Mouse (Mus musculus) ZHBTc4 (cell line): ENCODE results near the gene Slc30a9.
A peak's percentile ranks its signal among the peaks of the same experiment; 100 is the strongest.

Source experiments
- DNase-seq: peaks from one replicate; pipeline ENCODE4 v3.0.0-alpha.2; 2011; ENCODE audit warnings: low read depth, low spot score

The Slc30a9 gene

DNA sequence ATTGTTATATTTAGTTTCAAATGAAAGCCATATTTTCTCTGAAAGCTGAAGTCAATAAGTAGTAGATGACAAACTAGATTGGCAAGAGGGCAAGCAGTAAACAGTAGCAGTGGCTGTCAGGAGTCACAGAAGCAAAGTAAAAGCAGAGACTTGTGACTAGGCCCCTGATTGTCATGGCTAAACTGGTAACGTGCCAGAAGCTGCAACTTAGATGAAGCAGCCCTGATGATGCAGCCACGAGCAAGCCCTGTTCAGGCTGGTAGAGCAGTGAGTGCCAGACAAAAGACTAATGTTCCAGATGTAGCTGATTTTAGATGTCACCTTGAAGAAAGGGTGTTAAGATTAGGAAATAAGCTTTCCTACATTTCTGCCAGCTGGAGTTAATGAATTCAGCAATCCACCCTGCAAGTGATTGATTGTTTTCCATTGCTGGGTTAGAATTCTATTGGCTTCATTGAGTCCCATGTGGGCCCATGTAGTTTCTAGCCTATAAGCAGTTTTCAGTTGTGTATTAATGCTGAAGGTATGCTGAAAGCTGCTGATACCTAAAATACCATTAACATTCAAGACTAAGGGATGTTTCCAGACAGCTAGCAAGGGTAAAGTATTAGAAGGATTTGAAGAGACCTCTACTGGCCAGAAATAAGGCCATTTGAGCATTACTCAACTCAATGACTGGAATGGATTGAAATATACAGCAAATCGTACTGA, 5.2 kb downstream of the Slc30a9 start:
- no peak for DNase-seq

DNA sequence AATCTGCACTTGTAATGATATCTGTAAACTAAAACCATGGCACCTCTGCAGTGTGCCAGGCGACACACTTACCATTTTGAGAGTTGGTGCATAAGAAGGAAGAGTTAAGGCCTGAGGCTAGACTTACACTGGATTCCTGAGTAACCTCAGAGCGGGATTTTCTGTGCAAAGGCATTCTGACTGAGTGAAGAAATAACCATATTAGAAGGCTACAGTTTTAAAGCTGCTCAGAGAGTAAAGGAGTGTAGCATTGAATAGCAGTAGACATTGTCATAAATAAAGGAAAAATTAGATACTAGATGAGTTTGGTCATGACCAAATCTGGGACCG, 5.7 kb downstream of the Slc30a9 start:
- no peak for DNase-seq

DNA sequence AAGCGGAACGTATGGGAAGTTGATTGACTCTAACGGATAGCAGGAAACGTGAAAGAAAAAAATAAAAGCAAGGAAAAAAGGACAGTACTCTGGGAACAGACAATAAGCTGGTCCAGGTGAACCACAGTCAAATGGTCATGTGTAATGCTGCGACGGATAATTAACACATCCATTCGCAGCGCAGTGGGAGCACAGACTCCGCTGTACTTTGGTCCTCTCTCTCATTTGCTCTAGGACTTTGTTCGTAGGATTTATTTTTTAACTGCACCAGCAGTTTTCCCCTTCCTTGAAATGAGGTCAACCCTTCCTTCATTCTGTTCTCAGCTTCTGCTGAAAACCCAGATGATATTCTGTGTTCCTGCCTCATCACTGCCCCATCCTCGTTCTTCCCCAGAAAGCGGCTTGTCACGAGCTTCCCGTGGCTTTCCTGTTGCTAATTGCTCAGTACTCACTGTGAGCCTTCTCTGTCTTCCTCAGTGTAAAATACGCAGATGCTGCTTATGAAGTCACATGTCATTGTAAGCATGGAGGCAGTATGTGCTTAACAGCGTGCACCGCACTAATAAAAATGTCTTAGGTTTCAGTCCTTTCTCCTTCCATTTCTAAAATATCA, 15.0 kb downstream of the Slc30a9 start:
- DNase-seq: no peak

DNA sequence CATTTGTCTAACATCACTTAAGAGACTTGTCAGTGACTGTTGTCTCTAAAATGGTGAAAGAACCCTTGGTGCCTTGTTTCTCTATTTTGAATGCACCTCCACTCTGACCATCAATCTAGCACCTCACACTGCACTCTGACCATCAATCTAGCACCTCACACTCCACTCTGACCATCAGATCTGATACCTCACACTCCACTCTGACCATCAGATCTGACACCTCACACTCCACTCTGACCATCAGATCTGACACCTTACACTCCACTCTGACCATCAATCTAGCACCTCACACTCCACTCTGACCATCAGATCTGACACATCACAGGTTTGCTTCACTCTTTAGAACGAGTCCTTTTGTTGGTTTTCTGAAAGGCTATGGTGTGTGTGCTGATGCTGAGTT, 17.3 kb downstream of the Slc30a9 start:
- no peak for DNase-seq

DNA sequence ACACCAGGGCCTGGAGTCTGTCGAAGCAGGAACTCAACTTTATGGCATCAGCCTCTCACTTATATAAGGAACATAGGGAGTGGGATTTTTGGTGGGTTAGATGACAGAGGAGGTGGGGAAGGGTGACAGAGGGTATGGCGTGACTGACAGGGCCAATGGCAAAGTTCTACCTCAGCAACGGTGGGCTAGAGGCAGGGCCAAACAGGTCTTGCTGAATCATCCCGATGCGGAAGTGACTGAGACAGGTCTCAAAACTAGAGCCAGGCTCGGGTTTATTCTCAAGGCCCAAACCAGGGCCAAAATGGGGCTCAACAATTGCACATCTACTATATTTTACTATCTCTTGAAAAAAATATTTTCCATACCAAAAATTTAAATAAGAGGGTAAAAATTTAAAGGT, 34.1 kb downstream of the Slc30a9 start:
- DNase-seq: peak; percentile 57

DNA sequence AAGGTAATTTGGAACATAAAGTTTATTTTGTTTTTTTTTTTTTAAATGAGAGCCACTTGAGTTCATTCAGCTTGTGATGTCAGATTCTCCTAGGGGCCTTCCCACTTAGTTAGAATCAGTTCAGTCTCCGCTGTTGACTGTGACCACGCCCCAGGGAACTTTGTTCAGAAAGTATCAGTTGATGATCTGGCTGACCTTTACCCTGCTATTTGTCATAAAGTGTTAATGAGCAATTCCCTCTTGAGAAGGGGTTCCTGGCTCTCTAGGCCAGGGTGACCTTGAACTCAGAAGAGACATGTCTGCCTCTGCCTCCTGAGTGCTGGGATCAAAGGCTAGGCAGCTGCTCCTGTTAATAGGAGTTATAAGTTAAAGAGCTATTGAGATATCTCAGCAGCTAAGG, 40.3 kb downstream of the Slc30a9 start:
- DNase-seq: peak; percentile 62

DNA sequence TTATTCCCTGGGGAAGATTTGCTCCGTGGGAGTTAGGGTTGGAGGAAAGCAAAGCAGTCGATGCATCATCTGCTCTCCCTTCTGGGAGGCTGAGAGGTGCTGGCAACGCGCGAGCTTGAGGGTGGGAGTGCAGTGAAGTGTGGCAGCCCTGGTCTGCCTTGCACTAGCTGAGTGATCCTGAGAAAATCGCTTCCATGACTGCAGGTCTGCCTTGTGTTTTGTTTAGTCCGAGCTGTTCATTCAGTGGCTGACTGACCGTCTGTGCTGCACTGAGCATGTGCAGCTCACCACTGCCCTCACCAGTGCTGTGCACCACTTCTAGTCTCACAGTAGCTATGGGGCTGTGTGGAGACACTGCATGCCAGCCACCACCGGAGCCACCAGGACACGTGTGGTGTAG, 42.2 kb downstream of the Slc30a9 start:
- DNase-seq: no peak

DNA sequence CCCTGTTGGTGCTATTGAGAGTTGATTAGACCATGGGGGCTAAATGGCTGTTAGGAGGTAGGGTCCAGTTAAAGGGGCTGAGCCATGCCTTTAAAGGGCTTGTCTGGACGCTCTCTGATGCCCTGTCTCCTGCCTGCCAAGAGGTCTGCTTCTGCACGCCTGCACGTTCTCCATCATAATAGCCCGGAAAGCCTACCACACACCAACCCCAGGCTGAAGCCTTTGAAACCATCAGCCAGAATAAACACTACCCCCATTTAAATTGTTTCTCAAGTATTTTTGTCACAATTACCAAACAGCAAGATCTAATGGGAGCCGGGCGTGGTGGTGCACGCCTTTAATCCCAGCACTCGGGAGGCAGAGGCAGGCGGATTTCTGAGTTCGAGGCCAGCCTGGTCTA, 55.6 kb downstream of the Slc30a9 start:
- DNase-seq: peak; percentile 66

DNA sequence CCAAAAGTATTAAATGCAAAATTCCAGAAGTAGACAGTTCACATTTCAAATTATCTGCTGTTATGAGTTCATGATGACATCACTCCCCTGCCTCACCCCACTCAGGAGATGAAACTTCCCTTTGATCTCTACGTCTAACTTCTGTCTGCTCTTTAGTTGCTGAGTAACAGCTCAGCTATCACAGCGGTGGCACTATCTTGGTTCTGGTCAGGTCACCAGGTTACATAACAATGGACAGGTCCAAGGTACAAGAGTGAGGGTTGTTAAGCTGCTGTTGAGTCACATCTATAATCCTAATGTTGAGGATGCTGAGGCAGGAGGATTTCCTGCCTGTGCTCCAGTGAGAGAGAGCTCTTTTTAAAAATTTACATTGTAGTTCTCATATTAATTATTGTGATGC, 56.2 kb downstream of the Slc30a9 start:
- no peak for DNase-seq

DNA sequence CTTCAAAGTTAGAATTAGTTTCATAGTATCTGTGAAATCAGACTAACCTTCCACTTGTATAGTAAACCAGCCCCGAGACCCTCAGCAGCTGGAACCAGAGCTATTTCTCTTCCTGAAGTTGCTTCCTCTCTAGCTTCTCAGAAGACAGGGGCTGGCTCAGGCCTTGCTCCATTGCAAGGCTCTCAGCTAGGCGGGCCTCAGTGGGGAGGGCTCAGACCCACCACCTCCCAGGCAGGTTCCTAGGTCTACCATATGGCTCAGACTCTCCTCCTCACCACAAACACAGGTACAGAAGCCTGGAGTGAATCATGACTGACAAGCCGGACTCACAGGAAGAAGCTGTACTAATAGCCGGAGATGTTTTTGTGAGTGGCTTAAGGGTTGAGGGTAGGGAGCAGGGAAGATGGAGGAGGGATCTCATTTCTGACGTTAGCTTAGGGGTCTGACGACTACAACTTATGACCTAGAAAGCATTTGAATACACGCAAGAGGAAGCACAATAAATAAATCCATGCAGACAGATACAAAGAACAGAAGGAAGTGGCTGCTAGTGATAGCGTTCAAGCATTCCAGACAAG, 70.4 kb downstream of the Slc30a9 start:
- DNase-seq: no peak

DNA sequence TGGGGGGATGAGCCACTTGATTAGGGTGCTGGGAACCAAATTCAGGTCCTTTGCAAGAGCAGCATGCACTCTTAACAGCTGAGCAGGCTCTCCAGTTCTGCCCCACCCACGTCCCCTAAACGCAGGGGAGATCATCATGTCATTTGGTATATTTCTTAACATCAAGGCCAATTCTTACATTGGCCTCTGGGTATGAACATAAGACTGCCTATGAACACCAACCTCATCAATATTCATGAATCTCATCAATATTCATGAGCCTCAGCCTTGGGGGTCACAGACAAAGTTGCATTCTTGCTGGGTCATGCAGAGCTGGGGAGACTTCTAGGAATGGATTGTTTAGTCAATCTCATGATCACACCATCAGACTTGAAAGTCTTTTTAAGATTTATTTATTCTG, 74.9 kb downstream of the Slc30a9 start:
- DNase-seq: no peak

DNA sequence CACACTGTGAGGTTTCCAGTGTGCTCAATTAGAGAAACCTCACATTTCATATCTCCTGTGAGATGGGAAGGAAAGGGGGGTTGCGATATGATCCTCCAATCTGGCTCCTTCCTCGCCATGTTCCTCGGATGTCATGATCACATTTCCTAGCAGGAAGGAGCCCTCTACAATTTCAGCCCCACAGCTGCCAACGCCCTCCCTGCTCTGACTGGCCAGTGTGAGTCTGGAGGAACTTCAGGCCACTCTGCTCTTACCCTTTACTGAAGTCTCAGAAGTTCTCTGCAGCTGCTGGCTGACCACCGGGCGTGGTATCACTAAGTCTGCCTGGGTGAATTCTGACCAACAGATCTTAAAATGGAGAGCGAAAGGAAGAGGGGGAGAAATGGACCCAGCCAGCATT, 75.8 kb downstream of the Slc30a9 start:
- no peak for DNase-seq

DNA sequence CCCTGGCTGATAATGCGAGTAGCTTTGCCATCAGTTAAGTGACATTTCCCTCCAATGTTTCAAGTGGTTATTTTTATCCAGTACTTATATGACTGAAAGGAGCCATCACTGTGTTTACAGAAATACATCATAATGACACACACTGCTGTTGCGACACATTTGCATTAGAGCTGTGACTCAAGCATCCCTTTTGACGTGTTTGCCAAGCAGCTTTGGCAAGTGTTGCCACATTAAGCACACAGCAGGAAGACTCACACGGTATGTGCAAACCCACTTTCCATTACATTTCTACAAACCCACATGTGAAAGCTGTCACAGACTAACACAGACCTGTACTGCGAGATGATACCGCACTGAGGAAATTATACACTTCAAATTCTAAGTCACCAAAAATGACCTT, 87.2 kb downstream of the Slc30a9 start:
- no peak for DNase-seq

DNA sequence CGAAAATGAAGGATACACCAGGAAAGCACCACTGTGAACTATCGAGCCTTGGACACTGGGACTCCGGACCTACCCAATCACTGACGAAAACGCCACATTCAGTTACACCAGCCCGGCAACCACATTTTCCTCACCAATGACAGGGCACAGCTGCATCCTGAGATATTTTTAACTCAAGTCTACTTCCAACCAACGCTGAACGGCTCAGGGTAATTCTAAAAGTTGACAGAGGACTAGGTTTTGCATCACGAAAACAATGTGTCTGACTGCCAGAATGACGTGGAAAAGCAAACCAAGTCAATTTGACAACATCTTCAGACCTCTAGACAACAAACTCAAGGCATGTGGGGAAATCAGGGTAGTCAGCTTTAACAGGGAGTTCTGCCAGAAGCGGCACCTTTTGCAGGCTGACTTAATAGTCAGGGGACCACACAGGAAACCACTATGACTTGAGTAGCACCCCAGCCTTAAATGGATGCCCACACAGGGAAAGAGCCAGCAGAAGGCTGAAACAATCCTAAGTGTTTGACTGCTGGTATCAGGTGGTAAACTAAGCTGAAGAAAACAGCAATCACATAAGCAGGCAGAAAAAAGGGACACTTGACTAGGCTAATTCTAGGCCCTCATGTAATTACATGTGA, 88.6 kb downstream of the Slc30a9 start:
- no peak for DNase-seq

DNA sequence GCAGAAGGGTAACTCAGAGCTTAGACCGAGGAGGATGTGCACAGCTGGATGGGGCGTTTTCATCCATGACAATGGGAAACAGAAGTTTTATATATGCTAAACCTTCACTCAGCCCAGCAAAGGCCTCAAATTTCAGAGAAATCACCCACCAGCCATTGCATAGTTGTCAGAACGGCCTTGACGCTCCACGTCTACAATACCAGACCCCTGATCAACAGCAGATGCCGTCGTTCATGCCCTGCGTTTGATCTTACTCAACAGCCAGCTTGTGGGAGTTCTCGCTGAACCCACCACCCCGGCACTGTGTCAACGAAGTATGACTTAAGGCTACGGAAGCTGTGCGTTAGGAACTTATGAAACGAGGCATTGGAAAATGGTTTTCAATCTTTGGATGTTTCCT, 90.4 kb downstream of the Slc30a9 start:
- no peak for DNase-seq

DNA sequence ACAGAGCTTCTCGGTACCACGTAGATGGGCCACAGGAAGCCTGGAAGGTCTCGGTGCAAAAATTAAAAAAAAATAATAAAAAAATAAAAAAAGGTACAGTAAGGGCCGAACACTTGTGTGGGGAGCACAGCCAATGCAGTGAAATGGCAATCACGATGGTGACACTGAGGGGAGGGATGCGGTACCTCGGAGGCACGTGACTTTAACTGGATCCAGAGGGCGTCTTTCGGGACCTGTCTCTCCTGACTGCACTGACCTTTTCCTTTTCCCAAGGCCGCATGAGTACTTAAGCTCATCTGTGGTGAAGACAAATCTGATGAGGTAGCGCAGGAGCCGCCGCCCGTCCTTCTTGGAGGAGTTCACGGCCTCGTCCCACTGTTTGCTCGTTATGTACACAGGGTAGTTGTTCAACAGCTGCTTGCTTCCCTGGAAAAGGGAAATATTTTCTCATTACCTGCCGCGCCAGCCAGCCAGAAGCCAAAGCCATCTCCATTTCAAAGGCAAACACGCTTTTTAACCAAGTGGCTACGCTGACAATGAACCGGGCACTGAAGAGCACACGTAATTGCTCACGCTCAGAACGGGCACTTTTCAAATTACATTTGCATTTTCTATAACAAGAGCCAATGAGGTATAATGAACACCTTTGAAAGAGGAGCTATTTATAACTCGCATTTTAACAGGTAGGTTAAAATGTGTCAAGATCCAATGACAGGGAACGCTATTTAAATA, 93.3 kb downstream of the Slc30a9 start:
- peak; percentile 27 for DNase-seq

DNA sequence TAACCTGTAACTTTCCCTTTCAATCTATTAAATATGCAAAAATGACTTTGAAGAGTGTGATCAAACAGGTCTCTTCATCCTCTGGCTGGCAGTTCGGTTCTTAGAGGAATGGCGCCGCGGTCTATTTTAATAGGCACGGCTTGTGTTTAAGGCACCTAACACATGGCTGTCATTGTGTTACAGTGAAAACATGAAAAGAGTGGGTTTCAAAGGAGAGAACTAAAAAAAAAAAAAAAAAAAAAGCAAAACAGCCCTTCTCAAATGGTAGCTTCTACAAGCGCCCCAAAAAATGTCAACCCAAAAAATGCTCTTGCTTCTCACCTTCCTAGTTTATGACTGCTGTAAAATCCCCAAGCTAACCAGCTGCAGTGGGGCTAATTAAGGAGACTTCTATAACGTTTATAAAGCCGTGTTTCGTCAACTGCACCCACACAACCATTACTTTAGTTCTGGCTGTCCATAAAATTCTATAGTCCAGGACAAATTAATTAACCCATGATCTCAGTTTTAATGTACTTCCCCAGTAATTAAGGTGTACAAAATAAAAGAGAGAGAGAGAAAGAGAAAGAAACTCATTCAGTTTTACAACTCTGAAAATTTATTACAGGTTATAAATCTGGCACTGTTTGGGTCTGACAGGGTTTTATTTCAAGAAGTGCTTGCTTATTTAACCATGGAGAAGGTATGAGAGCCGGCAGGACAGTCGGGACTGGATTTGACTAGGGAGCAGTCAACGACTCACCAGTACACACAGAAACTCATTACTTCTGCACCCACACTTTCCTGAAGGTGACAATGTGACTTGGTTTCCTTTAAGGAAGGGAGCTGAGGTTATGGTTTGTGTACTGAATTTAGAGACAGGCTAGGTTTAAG, 94.1 kb downstream of the Slc30a9 start:
- DNase-seq: no peak

DNA sequence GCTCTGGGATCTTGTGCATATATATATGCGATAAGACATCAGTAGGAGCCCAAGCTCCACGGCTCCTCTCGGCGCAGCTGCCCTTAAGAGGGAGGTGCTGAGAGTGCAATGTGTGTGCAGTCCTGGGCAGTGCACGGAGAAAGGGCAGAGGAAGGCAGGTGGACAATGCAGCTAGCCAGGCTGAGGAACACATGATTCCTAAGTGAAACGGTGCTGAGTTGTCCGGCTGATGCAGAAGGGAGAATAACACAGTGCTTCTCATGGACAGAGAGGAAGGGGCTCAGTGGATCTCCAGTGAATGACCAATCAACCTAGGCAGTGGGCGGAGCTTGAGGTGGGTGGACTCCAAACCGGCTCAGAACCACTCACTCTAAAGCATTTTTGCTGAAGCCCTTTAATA, 94.9 kb downstream of the Slc30a9 start:
- no peak for DNase-seq

DNA sequence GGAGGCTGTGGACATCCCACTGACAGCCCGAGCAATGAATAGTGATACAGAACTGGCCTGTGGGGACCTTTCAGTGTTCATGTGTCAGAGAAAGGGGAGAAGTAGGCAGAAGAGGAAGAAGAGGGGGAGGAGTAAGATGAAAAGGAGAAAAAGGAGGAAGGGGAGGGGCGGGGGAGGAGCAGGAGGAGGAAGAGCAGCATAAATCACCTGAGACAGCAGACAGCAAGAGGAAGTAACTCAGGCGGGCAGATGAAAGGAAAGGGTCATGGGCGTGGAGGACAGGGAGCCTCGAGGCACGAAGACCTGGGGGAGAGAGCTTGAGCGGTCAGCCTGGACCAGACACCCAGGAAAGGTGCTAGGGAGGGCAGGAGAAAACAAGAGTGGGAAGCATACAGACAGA, 97.6 kb downstream of the Slc30a9 start:
- no peak for DNase-seq

DNA sequence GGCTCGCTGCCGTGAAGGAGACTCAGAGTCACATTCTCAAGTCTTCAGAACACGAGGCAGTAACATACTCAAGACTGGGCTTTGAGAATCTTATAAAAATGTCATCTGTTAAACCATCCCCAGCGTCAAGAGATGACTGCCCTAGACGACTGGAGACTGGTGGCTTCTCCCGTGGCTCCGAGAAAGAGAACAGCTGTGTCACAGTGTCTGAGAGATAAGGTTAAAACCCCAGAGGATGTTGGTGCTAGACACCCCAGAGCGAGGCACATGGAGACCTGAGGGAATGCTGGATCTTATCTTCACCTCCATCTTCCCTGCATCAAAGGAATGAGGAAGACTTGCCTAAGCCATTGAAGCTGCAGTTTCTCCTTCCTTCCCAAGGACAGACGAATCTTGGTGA, 98.2 kb downstream of the Slc30a9 start:
- DNase-seq: no peak
